Mouse (Mus musculus) heart, adult 2 months (tissue): ENCODE results near the gene Evc.

ENCODE experiments used
- CTCF ChIP-seq: fragments of 200-600 bp; IDR thresholded peaks from 2 replicates; pipeline ENCODE4 v1.8.1; 2022; ENCODE audit warnings: antibody characterized with exemption, mild to moderate bottlenecking, moderate library complexity
- EP300 ChIP-seq: fragments of 200-500 bp; IDR thresholded peaks from 2 replicates; pipeline ENCODE4 v1.6.1; 2011; ENCODE audit warnings: low read depth, low read length, control low read depth; ENCODE audit not compliant: insufficient read depth
- POLR2A ChIP-seq: fragments of 200-500 bp; IDR thresholded peaks from 2 replicates; pipeline ENCODE4 v1.6.1; 2011; ENCODE audit warnings: mild to moderate bottlenecking, low read depth, low read length, control low read depth; ENCODE audit not compliant: insufficient read depth

- TF ChIP-seq CTCF (no peak), POLR2A (no peak), EP300 (no peak)
These were observed 55.7 kb downstream of the Evc start for GRCm38 (mm10) chr5:37281021-37281420.
